Mouse (Mus musculus): ENCODE measurements at regions not wholly inside any gene's neighbourhood (a gene's known extent, or its start where the extent isn't known, plus 50 kb on each side); places are given as distances from the start of the nearest gene placed in this dataset.
"Not testable (repeated sequence)": the region's sequence is repeated elsewhere in the genome, so short reads cannot be mapped to it uniquely, and the experiment has no call there.

GRCm38 (mm10) chr10:99581074-99581473 lies 178.4 kb downstream of the Csl start:
- Histone ChIP-seq H3K79me2 (replicated peaks; ENCODE audit: control insufficient read depth, insufficient read depth, low read length) (no peaks in the 10 kb centered on the region), H3K4me3 (no peak overlapping the region), H3K9ac (ENCODE audit: low read depth, low read length) (no peak overlapping the region), H3K36me3 (ENCODE audit: control insufficient read depth, insufficient read depth, low read length) (no peaks in the 10 kb centered on the region), H3K4me1 (ENCODE audit: control insufficient read depth, insufficient read depth, low read length) (no peaks in the 10 kb centered on the region; the same call in 1 of the 2 replicates), H3K27me3 (ENCODE audit: control insufficient read depth, insufficient read depth, low read length) (no peaks in the 10 kb centered on the region), H3K27ac (no peak overlapping the region)
- intact Hi-C loops (cut with DNase I), result no loop called here
- no peak for TF ChIP-seq POLR2A (IDR thresholded peaks at IDR 0.05; ENCODE audit: insufficient read depth, low read depth, low read length)
- TF ChIP-seq CTCF (IDR thresholded peaks at IDR 0.05), result no peak
- no peak for TF ChIP-seq EP300 (IDR thresholded peaks at IDR 0.05; ENCODE audit: insufficient read depth, low read depth, low read length)
- 77% methylated on average over 8 of the region's 8 CpGs for WGBS
- no peak for DNase-seq

- H3K79me2 ChIP-seq (replicated peaks; ENCODE audit: control insufficient read depth, insufficient read depth, low read length), result no peaks in the 10 kb centered on the region
- TF ChIP-seq POLR2A (IDR thresholded peaks at IDR 0.05; ENCODE audit: insufficient read depth, low read depth, low read length) (no peak), EP300 (IDR thresholded peaks at IDR 0.05; ENCODE audit: insufficient read depth, low read depth, low read length) (no peak), CTCF (IDR thresholded peaks at IDR 0.05) (no peak)
- no peak for DNase-seq
- H3K4me1 ChIP-seq (ENCODE audit: control insufficient read depth, insufficient read depth, low read length), result no peaks in the 10 kb centered on the region
- WGBS, result 68% methylated on average over 2 of the region's 2 CpGs
- no peak overlapping the region for H3K4me3 ChIP-seq
- H3K27me3 ChIP-seq (ENCODE audit: control insufficient read depth, insufficient read depth, low read length), result no peaks in the 10 kb centered on the region
- intact Hi-C loops (cut with DNase I), result no loop called here
- no peak overlapping the region for H3K27ac ChIP-seq
- no peaks in the 10 kb centered on the region for H3K36me3 ChIP-seq (ENCODE audit: control insufficient read depth, insufficient read depth, low read length)
- H3K9ac ChIP-seq (ENCODE audit: low read depth, low read length), result no peak overlapping the region
Observed at GRCm38 (mm10) chr10:99584855-99585254, 174.6 kb downstream of the Csl start.

- no peaks in the 10 kb centered on the region for H3K27me3 ChIP-seq (ENCODE audit: control insufficient read depth, insufficient read depth, low read length)
- no peak overlapping the region for H3K9ac ChIP-seq (ENCODE audit: low read depth, low read length)
- H3K79me2 ChIP-seq (replicated peaks; ENCODE audit: control insufficient read depth, insufficient read depth, low read length), result no peaks in the 10 kb centered on the region
- H3K27ac ChIP-seq, result no peak overlapping the region
- no peak overlapping the region for H3K4me3 ChIP-seq
- no peak for DNase-seq
- WGBS, result 10% methylated on average over 9 of the region's 9 CpGs
- no peaks in the 10 kb centered on the region for H3K36me3 ChIP-seq (ENCODE audit: control insufficient read depth, insufficient read depth, low read length)
- intact Hi-C loops (cut with DNase I), result no loop called here
- no peaks in the 10 kb centered on the region for H3K4me1 ChIP-seq (ENCODE audit: control insufficient read depth, insufficient read depth, low read length)
- TF ChIP-seq CTCF (IDR thresholded peaks at IDR 0.05) (no peak), EP300 (IDR thresholded peaks at IDR 0.05; ENCODE audit: insufficient read depth, low read depth, low read length) (no peak)
Observed at GRCm38 (mm10) chr10:99592220-99592619, 167.2 kb downstream of the Csl start.

DNA sequence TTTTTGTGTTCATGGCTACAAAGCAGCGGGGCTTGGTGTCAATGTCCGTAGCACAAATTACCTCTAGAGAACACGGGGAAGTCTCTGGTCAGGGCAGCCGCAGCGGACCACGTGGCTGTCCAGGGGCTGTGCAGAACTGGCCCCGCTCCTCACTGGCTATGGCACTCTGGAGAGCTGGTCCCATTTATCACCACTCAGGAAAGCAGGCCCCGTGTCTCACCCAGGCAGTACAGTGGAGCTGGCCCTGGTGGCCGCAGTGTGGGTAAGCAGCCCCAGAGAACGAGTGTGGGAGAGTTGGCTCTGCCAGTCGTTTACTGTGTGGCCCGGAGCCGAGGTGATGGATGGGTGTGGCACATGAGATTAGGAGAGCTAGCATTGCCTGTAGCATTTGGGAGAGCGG lies 163.8 kb downstream of the Csl start:
- DNase-seq, result no peak
- H3K27me3 ChIP-seq (ENCODE audit: control insufficient read depth, insufficient read depth, low read length), result no peaks in the 10 kb centered on the region

DNA sequence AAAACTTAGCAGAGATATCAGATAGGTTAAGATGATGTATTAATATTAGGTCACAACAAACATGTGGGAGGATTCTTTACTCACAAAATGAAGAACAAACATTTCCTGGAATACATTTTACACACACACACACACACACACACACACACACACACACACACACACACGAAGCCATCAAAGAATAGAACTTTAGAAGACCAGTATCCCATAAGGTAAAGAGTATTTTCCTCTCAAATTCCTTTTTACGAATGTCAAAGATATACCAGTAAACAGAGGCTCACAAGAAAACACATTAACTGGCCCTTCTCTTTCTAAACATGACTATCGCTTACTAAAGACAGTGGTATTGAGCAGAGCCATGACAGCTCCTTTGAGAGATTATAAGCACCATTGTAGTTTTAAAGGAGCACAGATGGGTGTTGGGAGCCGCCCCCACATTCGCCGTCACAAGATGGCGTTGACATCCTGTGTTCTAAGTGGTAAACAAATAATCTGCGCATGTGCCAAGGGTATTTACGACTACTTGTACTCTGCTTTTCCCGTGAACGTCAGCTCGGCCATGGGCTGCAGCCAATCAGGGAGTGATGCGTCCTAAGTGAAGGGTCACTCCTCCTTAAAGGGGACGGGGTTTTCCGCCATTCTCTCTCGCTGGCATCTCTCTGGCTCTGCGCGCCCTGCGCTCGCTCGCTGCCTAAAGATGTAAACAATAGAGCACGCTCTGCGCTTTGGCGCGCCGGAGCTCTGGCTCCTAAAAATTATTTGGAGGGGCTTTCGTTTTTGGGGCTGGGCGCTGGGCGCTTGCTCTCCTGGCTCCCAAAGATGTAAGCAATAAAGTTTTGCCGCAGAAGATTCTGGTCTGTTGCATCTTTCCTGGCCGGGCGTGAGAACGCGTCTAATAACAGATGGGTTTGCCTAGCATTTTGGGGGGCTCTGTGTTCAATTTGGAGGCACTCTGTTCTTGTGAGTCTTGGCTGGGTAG lies 160.0 kb downstream of the Csl start:
- H3K36me3 ChIP-seq (ENCODE audit: control insufficient read depth, insufficient read depth, low read length); H3K4me1 ChIP-seq (ENCODE audit: control insufficient read depth, insufficient read depth, low read length); H3K27me3 ChIP-seq (ENCODE audit: control insufficient read depth, insufficient read depth, low read length); H3K79me2 ChIP-seq (replicated peaks; ENCODE audit: control insufficient read depth, insufficient read depth, low read length); intact Hi-C loops (cut with DNase I): not testable (repeated sequence)
- H3K4me3 ChIP-seq, result peak overlapping the region; percentile 33
- DNase-seq, result peak; percentile 24 to 26
- WGBS, result 52% methylated on average over 27 of the region's 34 CpGs
- peak overlapping the region; percentile 69 for H3K9ac ChIP-seq (ENCODE audit: low read depth, low read length)
- peak; percentile 53; the same call in 1 of the 2 replicates for TF ChIP-seq POLR2A (IDR thresholded peaks at IDR 0.05; ENCODE audit: insufficient read depth, low read depth, low read length)
- H3K27ac ChIP-seq, result peak overlapping the region; percentile 68

More for the DNA sequence above, 163.8 kb downstream of the Csl start:
- Histone ChIP-seq H3K79me2 (replicated peaks; ENCODE audit: control insufficient read depth, insufficient read depth, low read length) (no peaks in the 10 kb centered on the region), H3K4me1 (ENCODE audit: control insufficient read depth, insufficient read depth, low read length) (no peaks in the 10 kb centered on the region; the same call in 1 of the 2 replicates), H3K27ac (no peak overlapping the region), H3K4me3 (no peak overlapping the region), H3K9ac (ENCODE audit: low read depth, low read length) (no peak overlapping the region), H3K36me3 (ENCODE audit: control insufficient read depth, insufficient read depth, low read length) (no peaks in the 10 kb centered on the region)
- 78% methylated on average over 14 of the region's 14 CpGs for WGBS
- no peak for TF ChIP-seq EP300 (IDR thresholded peaks at IDR 0.05; ENCODE audit: insufficient read depth, low read depth, low read length)
- no peak for TF ChIP-seq POLR2A (IDR thresholded peaks at IDR 0.05; ENCODE audit: insufficient read depth, low read depth, low read length)
- no peak for TF ChIP-seq CTCF (IDR thresholded peaks at IDR 0.05)
- intact Hi-C loops (cut with DNase I), result no loop called here

DNA sequence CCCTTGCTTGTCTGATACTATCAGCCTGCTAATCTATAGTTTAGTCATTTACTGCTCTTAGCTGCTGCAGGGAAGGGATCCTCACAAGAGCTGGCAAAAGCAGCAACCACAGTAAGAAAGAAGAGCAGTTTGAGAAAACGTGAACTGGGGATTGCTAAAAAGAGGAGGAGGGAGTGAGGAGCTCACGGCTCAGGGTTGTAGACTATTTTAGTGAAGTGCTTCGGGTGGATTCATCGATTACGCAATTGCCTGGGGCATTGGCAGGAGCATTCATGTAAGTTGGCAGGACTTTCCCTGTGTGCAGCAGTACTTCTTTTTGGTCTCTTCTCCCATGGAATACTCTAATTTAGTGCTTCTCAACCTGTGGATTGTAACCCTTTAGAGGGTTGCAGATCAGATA lies 157.1 kb downstream of the Csl start:
- no peak overlapping the region for H3K27ac ChIP-seq
- H3K79me2 ChIP-seq (replicated peaks; ENCODE audit: control insufficient read depth, insufficient read depth, low read length), result no peaks in the 10 kb centered on the region
- H3K36me3 ChIP-seq (ENCODE audit: control insufficient read depth, insufficient read depth, low read length), result no peaks in the 10 kb centered on the region
- H3K4me1 ChIP-seq (ENCODE audit: control insufficient read depth, insufficient read depth, low read length), result no peaks in the 10 kb centered on the region; the same call in 1 of the 2 replicates
- intact Hi-C loops (cut with DNase I), result no loop called here
- 49% methylated on average over 5 of the region's 5 CpGs for WGBS
- no peak overlapping the region for H3K9ac ChIP-seq (ENCODE audit: low read depth, low read length)
- no peaks in the 10 kb centered on the region for H3K27me3 ChIP-seq (ENCODE audit: control insufficient read depth, insufficient read depth, low read length)
- no peak overlapping the region for H3K4me3 ChIP-seq
- DNase-seq, result peak in 1 of 2 experiments; percentile 58
- TF ChIP-seq EP300 (IDR thresholded peaks at IDR 0.05; ENCODE audit: insufficient read depth, low read depth, low read length) (no peak), POLR2A (IDR thresholded peaks at IDR 0.05; ENCODE audit: insufficient read depth, low read depth, low read length) (no peak), CTCF (IDR thresholded peaks at IDR 0.05) (no peak)
